ENCODE assay signal across 8 mouse cellular contexts in the genomic region with DNA sequence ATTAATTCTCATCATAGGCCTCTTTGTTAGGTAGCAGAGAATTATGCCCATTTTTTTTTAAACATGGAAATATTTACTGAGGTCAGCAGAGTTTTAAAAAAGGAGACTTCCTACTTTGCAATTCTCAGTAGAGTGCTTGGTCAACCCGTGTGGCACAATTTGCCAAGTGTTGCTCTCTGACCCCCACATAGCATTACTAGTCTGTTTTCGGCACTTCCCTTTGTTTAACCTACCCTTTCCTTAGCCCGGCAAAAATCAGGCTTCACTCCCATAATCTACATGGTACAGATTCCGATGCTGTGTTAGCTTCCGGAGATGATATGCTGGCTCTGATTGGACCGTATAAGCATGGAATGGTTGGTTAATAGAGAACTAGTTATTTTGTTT. TPM values are rescaled to one million over a fixed set of nuclear protein-coding genes. Genes with fewer than 3 reads are reported as not detected.
A peak's percentile ranks its signal among the peaks of the same experiment; 100 is the strongest.
DNase-seq lines count a peak whose midpoint lies in the region; ATAC-seq and TF ChIP-seq lines count a peak whose summit lies in the region.

No protein-coding gene starts in this region.

- no peaks in the 10 kb centered on the region for H3K9me3 ChIP-seq in forebrain, postnatal 0 days (ENCODE audit: low read length)
- H3K9me3 ChIP-seq in limb, embryonic 14.5 days (ENCODE audit: control insufficient read depth, low read length) = no peaks in the 10 kb centered on the region

- TF ChIP-seq CTCF in layer of hippocampus, adult 2 months (conservative IDR thresholded peaks at IDR 0.05) = no peak
- TF ChIP-seq CTCF in forebrain, postnatal 0 days (IDR thresholded peaks at IDR 0.05; ENCODE audit: low read depth) = no peak

- no peaks in the 10 kb centered on the region for H3K27me3 ChIP-seq in forebrain, postnatal 0 days (ENCODE audit: insufficient read depth, low read length)
- no peaks in the 10 kb centered on the region for H3K27me3 ChIP-seq in limb, embryonic 14.5 days (ENCODE audit: control insufficient read depth, insufficient read depth, low read length)

- peaks cover 14% of the 10 kb centered on the region for H3K4me1 ChIP-seq in forebrain, postnatal 0 days (ENCODE audit: insufficient read depth)
- H3K4me1 ChIP-seq in limb, embryonic 14.5 days (ENCODE audit: control insufficient read depth, insufficient read depth, low read length) = peaks cover 8% of the 10 kb centered on the region; the same call in 1 of the 2 replicates

- no peaks in the 10 kb centered on the region for H3K36me3 ChIP-seq in forebrain, postnatal 0 days (ENCODE audit: insufficient read depth)
- no peaks in the 10 kb centered on the region for H3K36me3 ChIP-seq in limb, embryonic 14.5 days (ENCODE audit: control insufficient read depth, insufficient read depth, low read length)

- peak overlapping the region; percentile 69 for H3K4me3 ChIP-seq in layer of hippocampus, adult 2 months
- peak overlapping the region; percentile 95 for H3K4me3 ChIP-seq in forebrain, postnatal 0 days (ENCODE audit: low read depth, low read length)
- peak overlapping the region; percentile 95 for H3K4me3 ChIP-seq in limb, embryonic 14.5 days (replicated peaks; ENCODE audit: low read length)

- TF ChIP-seq POLR2A in limb, embryonic 14.5 days (IDR thresholded peaks at IDR 0.05; ENCODE audit: borderline replicate concordance, extremely low read depth, insufficient read depth, insufficient read length) = no peak

- peak overlapping the region; percentile 76 for H3K4me2 ChIP-seq in forebrain, postnatal 0 days (ENCODE audit: low read depth)
- peak overlapping the region; percentile 63 for H3K4me2 ChIP-seq in limb, embryonic 14.5 days (replicated peaks; ENCODE audit: low read depth, low read length, severe bottlenecking)

- ATAC-seq in forebrain, postnatal 0 days = no peak
- ATAC-seq in limb, embryonic 14.5 days (ENCODE audit: low FRiP score, low read depth) = no peak

- 20% methylated on average over 6 of the region's 6 CpGs for WGBS in forebrain, postnatal 0 days
- 37% methylated on average over 6 of the region's 6 CpGs for WGBS in limb, embryonic 14.5 days

- peak overlapping the region; percentile 95 for H3K9ac ChIP-seq in forebrain, postnatal 0 days
- H3K9ac ChIP-seq in limb, embryonic 14.5 days (ENCODE audit: low read depth, low read length, severe bottlenecking) = peak overlapping the region; percentile 97

- H3K27ac ChIP-seq in layer of hippocampus, adult 2 months = peak overlapping the region; percentile 93
- peak overlapping the region; percentile 99 for H3K27ac ChIP-seq in forebrain, postnatal 0 days (ENCODE audit: low read depth, low read length)
- H3K27ac ChIP-seq in limb, embryonic 14.5 days (replicated peaks; ENCODE audit: low read depth, low read length) = peak overlapping the region; percentile 98; the same call in 1 of the 2 replicates

- DNase-seq in layer of hippocampus, adult 2 months (ENCODE audit: low spot score in 2 of 2) = no peak
- no peak for DNase-seq in layer of hippocampus, postnatal 10 days (ENCODE audit: low spot score in 2 of 2)
- no peak for DNase-seq in forebrain, postnatal 0 days
- DNase-seq in limb, embryonic 14.5 days (ENCODE audit: low spot score) = peak; percentile 14
- peak; percentile 26 for DNase-seq in neural tube, embryonic 10.5 days (ENCODE audit: extremely low spot score, low spot score)
- DNase-seq in ovary, postnatal 14 days (ENCODE audit: low spot score) = no peak
- no peak for DNase-seq in cerebellum, postnatal 25 days
- no peak for DNase-seq in ovary, postnatal 10 days (ENCODE audit: low spot score)

RNA-seq across cellular contexts. Expression of gene Ranbp9, which starts 0.8 kb away (rescaled TPM):
- total RNA-seq in layer of hippocampus, adult 2 months (2021) = 10 to 100 TPM; 82.5 to 85.2 TPM
- total RNA-seq in layer of hippocampus, postnatal 10 days (2021) = 10 to 100 TPM; 67.8 to 77.0 TPM
- total RNA-seq in forebrain, postnatal 0 days (2014; rRNA removed) = 44.8 and 44.9 TPM in 2 replicates
- 8.1 and 9.3 TPM in 2 replicates for polyA plus RNA-seq in forebrain, postnatal 0 days (2015; fragmentation: Nextera tagmentation; extraction: Ambion mirVana)
- 34.5 and 36.9 TPM in 2 replicates for polyA plus RNA-seq in limb, embryonic 14.5 days (2012; rRNA removed)
- 12.6 and 14.2 TPM in 2 replicates for polyA plus RNA-seq in limb, embryonic 14.5 days (2014; fragmentation: Nextera tagmentation; extraction: Ambion mirVana)

Comparison
In these comparisons a context has a peak if more than half of its experiments do, and no peak if none do; other contexts are left out.
1. DNase-seq: peak in limb, embryonic 14.5 days (single experiment) and neural tube, embryonic 10.5 days (single experiment); none in layer of hippocampus, adult 2 months (0 of 2), layer of hippocampus, postnatal 10 days (0 of 2), forebrain, postnatal 0 days (single experiment), ovary, postnatal 14 days (single experiment), cerebellum, postnatal 25 days (0 of 2) and ovary, postnatal 10 days (single experiment).
2. Peak in every context shown above with its lines, with median percentiles within 50 percentile points of each other: H3K27ac ChIP-seq and H3K4me3 ChIP-seq.